Mouse (Mus musculus): ENCODE measurements around the gene Pitpnb.

The Pitpnb gene

DNA sequence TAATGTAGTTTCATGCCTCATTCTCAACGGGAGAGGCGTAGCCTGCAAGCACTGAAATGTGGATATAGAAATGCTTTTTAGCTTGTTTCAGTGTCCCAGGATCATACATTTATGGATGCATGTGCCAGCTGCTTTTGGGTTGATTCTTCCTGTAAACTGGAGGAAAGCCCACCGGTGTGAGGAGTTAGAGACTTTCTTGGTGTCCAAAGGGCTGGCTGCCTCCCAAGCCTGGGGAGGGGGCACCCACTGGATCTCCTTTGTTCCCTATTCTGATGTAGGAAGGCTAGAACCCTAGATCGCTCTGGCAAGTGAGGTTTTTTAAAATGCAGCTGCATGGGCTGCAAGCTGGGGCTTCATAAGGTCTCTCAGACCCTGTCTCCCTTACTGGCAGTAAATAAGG, 93.1 kb downstream of the Pitpnb start:
- no peak for DNase-seq

DNA sequence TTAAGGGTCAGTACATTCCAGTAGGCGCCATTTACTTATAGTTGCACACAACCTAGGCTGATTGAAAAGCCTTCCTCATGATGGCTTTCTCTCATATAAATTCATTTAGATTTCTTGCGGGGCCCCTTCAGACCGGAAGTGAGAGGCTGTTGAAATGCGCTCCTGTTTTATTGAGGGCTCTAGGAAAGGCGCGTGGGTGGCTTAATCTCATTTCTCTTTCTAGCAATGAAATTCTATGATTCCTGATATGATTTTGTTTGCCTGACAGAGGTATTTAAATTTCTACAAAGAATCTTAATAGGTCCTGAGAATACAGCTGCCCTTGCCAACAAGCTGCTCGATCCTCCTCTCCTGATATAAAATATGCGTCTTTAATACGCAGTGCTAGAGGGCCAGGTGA, 95.2 kb downstream of the Pitpnb start:
- DNase-seq: no peak

DNA sequence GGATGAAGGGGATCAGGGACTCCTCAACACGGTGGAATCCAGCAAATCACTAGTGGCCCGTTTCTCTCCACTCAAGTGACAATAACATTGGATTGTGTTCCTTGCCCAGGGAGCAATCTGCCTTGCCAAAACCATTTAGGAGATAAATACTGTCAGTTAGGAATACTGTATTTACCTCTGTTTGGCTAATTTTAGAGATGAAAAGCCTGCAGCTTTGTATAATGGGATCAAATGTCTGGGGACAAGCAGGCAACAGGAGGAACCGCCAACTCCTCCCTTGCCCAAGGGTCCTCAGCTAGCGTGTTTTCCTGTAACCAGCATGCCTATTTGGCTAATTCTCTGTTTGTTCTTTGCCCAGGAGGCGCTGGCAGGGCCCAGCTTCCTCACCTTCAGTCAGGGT, 95.7 kb downstream of the Pitpnb start:
- no peak for DNase-seq

DNA sequence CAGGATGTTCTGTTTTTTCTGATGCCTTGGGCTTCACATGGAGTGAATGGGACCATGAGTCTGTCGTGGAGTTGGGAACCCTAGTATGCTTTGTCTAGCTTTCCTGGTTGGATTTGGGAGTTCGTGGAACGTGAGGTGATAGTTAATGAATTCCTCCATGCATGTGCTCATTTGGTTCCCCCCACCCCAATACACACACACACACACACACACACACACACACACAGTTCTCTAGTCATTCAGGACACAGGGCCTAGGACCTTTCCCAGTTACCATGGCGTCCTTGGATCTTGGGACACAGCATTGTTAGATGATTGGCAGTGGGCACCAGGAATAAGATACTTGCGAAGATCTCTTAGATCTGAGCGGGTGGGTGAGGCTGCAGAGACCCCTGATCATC, 98.3 kb downstream of the Pitpnb start:
- no peak for DNase-seq

DNA sequence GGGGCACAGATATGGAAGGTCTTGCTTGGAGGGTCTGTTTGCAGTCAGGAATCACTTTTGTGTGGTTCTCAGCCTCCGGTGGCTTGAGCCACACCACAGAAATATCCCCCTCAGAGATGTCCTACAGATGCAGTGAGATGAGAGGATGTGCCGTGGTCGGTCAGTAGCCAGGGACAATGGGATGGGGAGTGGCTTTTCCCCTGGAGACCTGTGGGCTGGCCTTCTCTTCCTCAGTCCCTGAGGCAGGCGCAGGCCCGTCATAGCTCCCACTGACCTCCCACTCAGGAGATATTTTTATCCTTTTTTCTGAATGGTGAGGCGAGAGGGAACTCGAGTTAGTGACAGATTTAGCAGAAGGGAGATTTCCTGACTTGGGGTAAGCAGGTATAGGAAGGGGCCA, 99.2 kb downstream of the Pitpnb start:
- DNase-seq: no peak

DNA sequence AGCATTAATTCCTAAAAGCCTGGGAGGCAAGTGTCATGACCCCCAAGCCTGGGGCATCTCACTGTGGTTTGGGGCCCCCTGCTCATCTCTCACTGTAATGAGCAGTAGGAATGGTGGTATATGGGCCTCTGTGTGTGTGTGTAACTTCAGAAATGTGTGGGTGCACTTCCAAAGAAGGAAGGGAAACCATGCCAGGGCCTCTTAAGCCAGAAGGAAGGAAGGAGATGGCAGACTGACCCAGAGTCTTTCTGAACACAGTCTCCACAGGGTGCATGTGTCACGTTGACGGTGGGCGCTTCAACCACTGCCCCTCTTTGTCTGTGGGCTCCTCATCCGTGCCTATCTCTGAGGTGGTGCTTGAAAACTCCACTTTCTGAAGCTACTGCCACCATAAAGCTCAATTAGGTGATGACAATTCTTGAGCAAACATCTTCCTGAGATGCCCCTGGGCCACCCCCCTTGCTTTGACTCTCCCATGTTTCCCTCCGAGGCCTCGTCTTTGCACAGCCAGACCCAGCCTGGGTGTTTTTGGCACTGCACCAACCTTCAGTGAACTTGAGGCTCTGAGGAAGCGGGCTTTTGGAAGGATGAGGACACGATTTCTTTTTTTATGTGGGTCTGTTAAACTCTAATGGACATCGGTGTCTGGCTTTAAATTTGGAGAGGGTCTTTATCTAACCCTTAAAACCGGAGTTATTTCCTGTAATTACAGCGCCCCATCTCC, 100.6 kb downstream of the Pitpnb start:
- DNase-seq: no peak

DNA sequence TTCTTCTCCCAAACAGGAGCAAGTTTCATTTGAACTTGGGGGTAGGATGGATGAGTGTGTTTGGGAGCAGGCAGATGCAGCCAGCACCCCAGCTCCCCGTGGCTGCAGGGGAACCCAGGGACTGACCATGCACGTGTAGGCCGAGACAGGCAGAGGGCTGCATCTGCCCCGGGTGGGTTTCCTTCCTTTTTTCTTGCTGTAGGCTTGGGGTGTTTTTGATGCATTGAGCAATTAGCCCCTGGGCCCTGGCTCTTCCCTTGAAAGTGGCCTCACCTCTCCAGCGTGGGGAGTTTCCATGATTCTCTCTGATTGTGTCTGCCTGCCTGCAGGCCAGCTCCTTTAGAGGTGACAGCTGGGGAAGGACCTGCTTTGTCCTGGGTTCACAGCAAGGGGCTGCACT, 102.3 kb downstream of the Pitpnb start:
- no peak for DNase-seq

DNA sequence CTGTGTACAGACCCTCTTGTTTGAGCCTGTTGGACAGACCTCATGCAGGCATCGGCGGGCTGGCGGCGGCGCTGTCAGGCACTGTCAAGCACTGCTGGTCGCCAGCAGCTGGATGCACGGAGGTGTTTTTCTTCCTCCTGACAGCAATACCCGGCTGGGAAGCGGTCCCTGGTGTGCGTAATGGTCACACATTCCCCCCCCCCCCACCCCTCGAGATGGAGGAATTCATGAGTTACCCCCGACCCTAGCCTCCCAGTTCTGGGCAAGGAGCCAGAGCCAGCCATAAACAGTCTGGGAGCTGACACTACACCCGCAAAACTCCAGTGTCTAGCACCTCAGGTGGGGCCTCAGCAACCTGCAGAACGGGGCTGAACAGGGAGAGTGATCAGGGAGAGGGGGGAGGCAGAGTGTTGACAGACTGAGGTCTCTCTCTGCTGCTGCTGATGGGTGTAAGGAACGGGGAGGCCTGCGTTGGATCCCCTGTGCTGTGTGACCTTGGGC, 103.8 kb downstream of the Pitpnb start:
- DNase-seq: no peak

DNA sequence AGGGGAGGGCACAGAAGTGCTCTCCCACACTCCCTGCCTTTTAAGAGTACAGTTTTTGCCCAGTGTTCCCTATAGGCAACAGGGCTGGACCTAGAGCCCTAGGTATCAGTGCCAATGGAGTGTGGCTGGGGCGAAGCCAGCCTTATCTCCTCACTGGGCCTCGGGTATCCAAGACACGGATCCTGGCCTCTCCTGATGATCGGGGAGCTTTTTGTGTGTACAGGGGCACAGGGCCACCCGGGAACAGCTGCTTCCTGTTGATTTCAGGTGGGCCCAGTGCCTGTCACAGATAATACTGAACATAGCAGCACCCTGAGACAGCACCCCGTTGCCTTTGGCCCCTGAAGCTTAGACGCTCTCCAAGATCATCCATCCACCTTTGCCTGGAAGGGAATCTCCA, 105.7 kb downstream of the Pitpnb start:
- no peak for DNase-seq

DNA sequence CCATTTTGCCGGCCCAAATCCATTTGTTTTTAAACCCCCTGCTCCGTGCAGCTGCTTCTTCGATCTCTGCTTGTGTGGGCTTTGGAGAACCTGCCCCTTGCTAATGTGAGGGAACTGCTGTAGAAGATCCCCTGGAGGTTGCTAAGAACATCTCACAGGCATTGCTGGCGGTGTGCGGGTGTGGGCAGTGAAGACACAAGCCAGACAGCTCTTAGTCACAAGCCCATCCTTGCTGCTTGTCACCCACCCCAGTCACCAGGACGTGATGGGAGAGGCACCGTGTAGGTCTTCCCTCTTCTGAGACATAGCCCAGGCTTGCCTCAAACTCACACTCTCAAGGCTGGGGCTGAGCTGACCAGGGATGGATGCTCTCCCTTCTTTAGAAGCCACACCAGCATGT, 106.6 kb downstream of the Pitpnb start:
- no peak for DNase-seq
